Comparison of ENCODE assay signal across 9 mouse cellular contexts in the genomic region with DNA sequence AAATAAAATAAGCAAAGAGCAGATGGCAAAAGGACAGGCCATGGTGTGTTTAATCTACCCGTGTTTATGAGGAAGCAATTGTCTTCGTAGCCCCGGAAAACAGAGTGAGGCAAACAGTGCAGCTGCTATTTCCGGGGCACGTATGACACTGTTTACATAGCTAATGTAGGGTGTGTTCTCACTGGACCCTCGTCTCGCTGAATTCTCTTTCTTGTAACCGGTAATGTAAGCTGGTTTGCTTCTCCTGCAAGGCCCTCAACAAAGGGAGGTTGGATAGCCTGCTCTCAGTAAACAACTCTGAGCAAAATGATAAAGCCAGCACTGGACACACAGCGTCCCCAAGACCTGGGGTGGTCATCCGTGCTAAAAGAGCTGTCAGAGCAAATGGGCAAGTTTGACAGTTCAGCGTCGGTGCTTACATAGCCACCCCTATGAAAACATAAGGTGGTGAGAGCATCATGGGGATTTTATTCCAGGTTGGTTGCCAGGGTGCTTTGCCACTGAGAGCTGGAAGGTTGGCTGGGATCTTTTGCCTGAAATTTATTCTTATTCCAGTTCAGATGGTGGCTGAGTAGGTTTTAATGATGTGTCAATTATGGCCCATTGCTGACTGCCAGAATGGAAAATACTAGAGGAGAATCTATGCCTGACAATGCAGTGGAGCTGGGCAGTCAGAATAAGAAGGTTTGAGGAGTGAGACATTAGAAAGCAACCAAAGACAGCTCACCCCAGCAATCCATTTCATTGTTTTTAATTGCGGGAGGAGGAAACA.
A peak's percentile ranks its signal among the peaks of the same experiment; 100 is the strongest.
DNase-seq lines count a peak whose midpoint lies in the region; ATAC-seq lines count a peak whose summit lies in the region.
"Had no signal": no experiment of that assay in that cellular context is flagged by ENCODE, and none has a peak within 500 bp of the region (broad histone marks: within the 10 kb centered on the region; RNA-seq: fewer than 3 reads in every experiment).

No protein-coding gene starts in this region.

- H3K9ac ChIP-seq in liver, embryonic 11.5 days (ENCODE audit: low read depth, low read length), result no peak overlapping the region
- no peak overlapping the region for H3K9ac ChIP-seq in lung, embryonic 15.5 days
- H3K9ac ChIP-seq in stomach, embryonic 14.5 days (replicated peaks; ENCODE audit: low read depth, low read length), result no peak overlapping the region

- H3K27me3 ChIP-seq in liver, embryonic 11.5 days (replicated peaks; ENCODE audit: control insufficient read depth, insufficient read depth, low read length), result no peaks in the 10 kb centered on the region
- H3K27me3 ChIP-seq in lung, embryonic 15.5 days, result no peaks in the 10 kb centered on the region
- H3K27me3 ChIP-seq in stomach, embryonic 14.5 days (ENCODE audit: control insufficient read depth, insufficient read depth, low read length), result no peaks in the 10 kb centered on the region

- H3K4me2 ChIP-seq in liver, embryonic 11.5 days, result peak overlapping the region; percentile 24
- peak overlapping the region; percentile 43 for H3K4me2 ChIP-seq in lung, embryonic 15.5 days
- H3K4me2 ChIP-seq in stomach, embryonic 14.5 days (replicated peaks; ENCODE audit: low read depth, low read length), result peak overlapping the region; percentile 44

- H3K9me3 ChIP-seq in liver, embryonic 11.5 days (ENCODE audit: control insufficient read depth, low read length), result no peaks in the 10 kb centered on the region
- no peaks in the 10 kb centered on the region for H3K9me3 ChIP-seq in lung, embryonic 15.5 days
- H3K9me3 ChIP-seq in stomach, embryonic 14.5 days (ENCODE audit: control insufficient read depth, low read depth, low read length), result no peaks in the 10 kb centered on the region

- no peak overlapping the region for H3K4me3 ChIP-seq in liver, embryonic 11.5 days (ENCODE audit: low read depth, low read length)
- H3K4me3 ChIP-seq in lung, embryonic 15.5 days, result peak overlapping the region; percentile 17; the same call in 1 of the 2 replicates
- peak overlapping the region; percentile 12; the same call in 1 of the 2 replicates for H3K4me3 ChIP-seq in stomach, embryonic 14.5 days (ENCODE audit: low read depth, low read length)

- WGBS in liver, embryonic 11.5 days, result 58% methylated on average over 13 of the region's 13 CpGs
- WGBS in lung, embryonic 15.5 days, result 13% methylated on average over 13 of the region's 13 CpGs
- WGBS in stomach, embryonic 14.5 days, result 17% methylated on average over 13 of the region's 13 CpGs

- H3K4me1 ChIP-seq in liver, embryonic 11.5 days (replicated peaks; ENCODE audit: control insufficient read depth, insufficient read depth, low read length), result no peaks in the 10 kb centered on the region
- H3K4me1 ChIP-seq in lung, embryonic 15.5 days, result peaks cover 10% of the 10 kb centered on the region
- no peaks in the 10 kb centered on the region for H3K4me1 ChIP-seq in stomach, embryonic 14.5 days (ENCODE audit: control insufficient read depth, insufficient read depth, low read length)

- no peak for ATAC-seq in liver, embryonic 11.5 days (replicated peaks; ENCODE audit: low FRiP score)
- ATAC-seq in lung, embryonic 15.5 days (ENCODE audit: borderline replicate concordance, extremely low read depth, low FRiP score, low TSS enrichment), result peak; percentile 19; the same call in 1 of the 2 replicates
- peak; percentile 53; the same call in 1 of the 2 replicates for ATAC-seq in stomach, embryonic 14.5 days (ENCODE audit: insufficient number of reproducible peaks, insufficient read depth, low FRiP score, low read depth)

- DNase-seq in cerebellum, postnatal 25 days, result peak; percentile 8 to 17
- no peak for DNase-seq in cerebellum, adult 9-11 months
- no peak for DNase-seq in liver, embryonic 11.5 days (ENCODE audit: low spot score)
- DNase-seq in liver, result no peak
- DNase-seq in ovary, adult 18-20 months (ENCODE audit: low spot score), result no peak
- DNase-seq in heart, postnatal 4 days, result no peak
- DNase-seq: adrenal gland, postnatal 25 days had no signal

- no peak overlapping the region for H3K27ac ChIP-seq in liver, embryonic 11.5 days (ENCODE audit: low read depth, low read length)
- 0 out of 2 replicates have a peak overlapping the region, but pooled peaks have one; percentile 9 for H3K27ac ChIP-seq in lung, embryonic 15.5 days
- peak overlapping the region; percentile 33; the same call in 1 of the 2 replicates for H3K27ac ChIP-seq in stomach, embryonic 14.5 days (ENCODE audit: low read length)

- no peaks in the 10 kb centered on the region for H3K36me3 ChIP-seq in liver, embryonic 11.5 days (ENCODE audit: control insufficient read depth, insufficient read depth, low read length)
- H3K36me3 ChIP-seq in lung, embryonic 15.5 days, result no peaks in the 10 kb centered on the region
- no peaks in the 10 kb centered on the region for H3K36me3 ChIP-seq in stomach, embryonic 14.5 days (ENCODE audit: control insufficient read depth, insufficient read depth, low read length)

Comparison
In these comparisons a context has a peak if more than half of its experiments do, and no peak if none do; other contexts are left out.
1. DNase-seq: peak in cerebellum, postnatal 25 days (2 of 2); none in cerebellum, adult 9-11 months (single experiment), liver, embryonic 11.5 days (single experiment), liver (single experiment), ovary, adult 18-20 months (single experiment) and heart, postnatal 4 days (single experiment).
2. Peak in every context shown above with its lines, with median percentiles within 50 percentile points of each other: H3K4me2 ChIP-seq.